Mouse (Mus musculus) lung, postnatal 4 days (tissue): Measurements from ENCODE around the gene Gm10320.

Experiments used
- DNase-seq, 2 experiments: peaks; one replicate each; pipeline ENCODE4 v3.0.0; 2021

Gm10320 gene

DNA sequence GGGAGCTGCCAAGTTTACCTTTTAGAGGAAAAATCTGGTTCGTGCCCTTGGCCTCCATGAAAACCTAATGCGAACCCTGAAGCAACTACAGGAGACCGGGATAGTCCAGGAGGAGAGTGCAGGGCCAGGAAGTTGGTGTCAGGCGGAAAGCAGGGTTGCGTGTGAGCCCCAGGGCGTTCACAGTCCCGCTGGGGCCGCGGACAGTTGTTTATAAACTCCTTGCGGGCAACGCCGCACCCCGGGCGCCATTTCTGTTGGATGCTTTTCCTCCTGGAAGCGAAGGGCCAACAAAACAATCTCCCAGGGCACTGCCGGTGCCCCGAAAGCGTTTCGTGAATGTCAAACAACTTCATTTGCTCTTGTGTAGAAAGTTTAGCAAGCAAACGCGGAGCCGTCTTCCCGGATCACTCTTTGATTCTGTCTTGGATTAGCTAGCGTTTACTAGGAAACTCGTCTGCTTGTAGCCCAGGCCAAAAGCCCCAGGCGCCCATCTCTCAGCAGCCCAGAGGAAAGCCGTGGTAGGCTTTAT is 11.1 kb upstream of the Gm10320 start:
- peak in 1 of 2 experiments; percentile 47 for DNase-seq

DNA sequence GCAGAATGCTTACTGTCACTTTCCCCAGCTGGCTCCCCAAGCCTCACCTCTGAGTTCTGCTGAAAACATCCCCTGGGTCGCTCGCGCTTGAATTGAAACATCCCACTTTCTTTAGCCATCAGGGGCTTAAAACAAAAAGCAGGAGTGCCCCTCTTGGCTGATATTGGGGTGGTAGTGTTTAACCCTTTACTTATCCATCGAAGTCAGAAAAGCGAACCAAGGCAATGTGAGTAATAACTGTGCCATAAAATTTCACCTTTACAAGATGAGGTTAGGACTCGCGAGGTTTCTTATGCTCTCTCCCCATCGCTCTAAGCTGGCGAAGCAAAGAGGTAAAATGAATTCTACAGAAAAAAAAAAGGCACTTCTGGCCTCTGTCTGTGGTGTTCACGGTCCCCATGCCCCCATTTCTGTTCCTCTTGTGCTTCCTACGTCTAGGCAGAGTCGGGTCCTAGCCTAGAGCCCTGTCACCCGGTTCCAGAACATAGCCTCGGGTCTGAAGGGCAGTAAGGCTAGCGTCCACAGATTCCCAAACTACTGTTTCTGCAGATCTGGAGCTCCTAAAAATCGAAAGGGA is 10.5 kb upstream of the Gm10320 start:
- DNase-seq = no peak

DNA sequence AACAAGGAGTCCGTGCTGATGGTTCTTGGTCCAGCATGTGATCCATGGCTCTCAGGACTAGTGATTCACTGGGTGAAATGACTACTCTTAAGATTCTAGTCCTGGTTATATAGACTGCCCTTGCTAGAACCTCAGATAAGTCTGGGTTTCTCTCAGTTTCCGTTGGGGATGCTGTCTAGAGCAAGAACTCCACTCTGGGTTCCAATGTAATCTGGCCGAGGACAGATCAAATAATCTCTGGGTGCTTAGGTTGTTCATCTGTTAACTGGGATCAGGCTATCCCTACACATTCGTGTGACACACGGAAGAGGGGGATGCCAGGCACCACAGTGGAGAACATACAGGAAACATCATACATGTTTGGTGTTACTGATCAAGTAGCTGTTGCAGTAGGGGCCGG is 9.5 kb upstream of the Gm10320 start:
- no peak for DNase-seq

DNA sequence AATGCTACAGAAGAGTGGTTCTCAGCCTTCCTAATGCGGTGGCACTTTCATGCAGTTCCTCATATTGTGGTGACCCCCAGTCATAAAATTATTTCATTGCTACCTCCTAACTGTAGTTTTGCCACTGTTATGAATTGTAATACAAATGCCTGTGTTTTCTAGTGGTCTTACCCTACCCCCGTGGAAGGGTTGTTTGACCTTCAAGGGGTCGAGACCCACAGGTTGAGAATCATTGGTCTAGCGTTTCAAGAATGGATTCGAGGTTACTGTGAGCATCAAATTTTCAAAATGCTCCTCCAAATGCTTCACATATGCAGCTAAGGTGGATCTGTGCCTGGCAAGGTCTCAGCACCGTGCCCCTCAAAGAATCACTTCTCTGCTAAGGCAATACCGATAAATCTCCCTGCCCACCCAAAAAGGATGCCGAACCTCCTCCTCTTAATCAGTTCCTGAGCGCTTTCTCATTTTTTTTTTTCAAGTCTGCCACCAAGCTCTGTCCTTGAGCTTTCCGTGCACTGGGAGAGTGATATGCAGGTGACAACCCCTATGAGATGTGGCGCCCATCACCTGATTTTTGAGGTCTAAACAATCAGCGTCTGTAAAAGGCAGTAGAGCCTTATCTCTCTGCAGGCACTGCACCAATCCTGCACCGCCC is 8.8 kb upstream of the Gm10320 start:
- DNase-seq = no peak

DNA sequence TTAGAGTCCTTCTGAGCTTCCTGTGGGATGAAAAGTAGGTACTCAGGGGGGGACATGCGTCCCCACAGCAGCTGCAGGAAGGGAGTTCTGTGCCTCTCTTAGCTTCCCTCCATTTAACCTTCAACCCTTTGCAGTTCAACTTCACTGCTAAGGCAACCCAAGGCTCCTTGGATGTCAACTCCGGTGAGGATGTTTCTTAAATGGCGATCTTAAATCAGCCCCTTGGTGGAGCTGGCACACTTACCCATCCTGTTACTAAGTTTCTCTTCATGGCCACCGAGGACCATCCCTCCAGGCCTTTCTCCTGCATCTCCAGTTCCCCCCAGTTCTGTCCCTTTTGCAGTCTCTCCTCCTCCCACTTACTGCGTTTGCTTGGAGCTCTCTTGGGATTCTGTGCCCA is 6.8 kb upstream of the Gm10320 start:
- DNase-seq = no peak

DNA sequence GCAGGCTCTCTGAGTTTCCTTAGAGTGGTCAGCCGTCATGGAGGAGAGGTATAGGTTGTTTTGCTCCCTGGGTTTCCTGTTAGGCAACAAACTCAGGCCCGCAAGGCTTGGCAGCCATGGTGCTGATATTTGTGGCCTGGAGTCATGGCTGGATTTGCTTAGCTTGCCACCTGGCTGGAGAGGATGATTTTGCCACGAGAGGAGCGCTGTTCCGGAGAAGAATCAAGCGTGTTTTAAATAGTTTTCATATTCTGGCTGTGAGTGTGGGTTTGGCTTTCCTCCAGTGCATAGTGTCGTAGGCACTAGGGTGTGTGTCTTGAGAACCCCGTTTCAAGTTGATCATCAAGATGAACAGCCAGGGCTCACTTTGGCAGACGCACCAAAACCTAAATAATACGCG is 6.3 kb upstream of the Gm10320 start:
- DNase-seq = no peak

DNA sequence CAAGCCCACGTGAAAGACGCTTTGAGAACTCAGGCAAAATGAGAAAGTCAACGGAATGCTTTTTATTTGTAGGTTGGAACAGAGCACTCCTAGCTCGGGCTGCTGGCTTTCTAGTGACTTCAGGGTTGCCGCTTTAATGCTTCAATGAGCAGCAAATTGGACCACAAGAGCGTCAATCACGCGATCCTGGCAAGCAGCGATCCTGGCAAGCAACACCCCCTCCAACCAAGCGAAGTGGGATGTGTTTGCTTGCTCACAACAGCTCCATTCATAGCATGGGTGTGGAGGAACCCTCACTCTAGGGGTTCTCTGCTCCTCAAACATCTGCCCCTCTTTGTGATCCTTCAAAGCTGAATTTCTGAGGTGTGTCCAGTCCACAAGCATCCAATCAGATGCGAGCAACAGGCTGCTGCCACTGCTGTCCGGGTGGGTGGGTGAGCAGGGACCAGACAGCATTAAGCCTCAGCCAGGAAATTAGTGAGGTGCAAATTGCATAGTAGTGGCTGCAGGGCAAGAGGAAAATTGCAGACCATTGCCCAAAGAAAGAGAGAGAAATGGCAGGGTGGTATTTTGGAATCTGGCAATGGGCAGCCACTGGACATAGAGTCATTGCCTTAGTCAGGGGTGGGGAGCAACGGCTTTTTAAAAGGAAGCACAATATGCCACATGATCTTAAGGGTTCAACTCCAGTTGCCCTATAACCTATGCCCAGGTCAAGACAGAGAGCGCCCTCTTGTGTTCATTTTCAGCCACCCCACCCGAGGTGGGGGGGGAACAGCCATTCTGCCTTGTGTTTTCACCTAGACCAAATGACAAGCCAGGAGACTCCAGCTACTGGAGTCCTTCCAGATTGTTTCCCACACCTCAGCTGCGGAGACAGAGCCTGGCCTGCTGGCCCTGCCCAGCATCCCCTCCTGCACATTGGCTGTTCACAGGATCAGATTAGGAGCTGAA is 5.4 kb upstream of the Gm10320 start:
- peak in 1 of 2 experiments; percentile 16 for DNase-seq

DNA sequence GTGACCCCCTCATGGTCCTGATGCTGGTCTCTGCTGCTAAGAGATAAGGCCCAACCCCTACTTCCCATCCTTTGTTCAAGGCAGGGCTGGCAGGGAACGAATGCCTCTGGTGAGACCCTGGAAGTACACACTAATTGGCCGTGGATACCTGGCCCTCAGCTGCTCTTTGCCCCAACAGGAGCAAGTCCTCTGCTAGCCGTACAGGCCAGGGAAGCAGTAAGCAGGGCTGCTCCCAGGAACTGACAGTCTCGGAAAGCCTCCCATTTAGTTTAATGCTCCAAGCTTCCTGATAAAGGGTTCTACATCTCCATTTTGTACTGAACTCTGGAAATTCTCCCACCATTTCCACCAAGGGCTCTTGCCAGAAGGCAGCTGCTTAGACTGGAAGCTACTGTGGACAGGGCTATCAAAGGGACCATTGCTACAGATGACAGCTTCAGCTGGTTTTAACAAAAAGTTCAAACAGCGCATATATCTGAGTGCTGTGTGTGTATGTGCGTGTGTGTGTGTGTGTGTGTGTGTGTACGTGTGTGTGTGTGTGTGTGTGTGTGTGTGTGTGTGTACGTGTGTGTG is 2.8 kb upstream of the Gm10320 start:
- DNase-seq = no peak

DNA sequence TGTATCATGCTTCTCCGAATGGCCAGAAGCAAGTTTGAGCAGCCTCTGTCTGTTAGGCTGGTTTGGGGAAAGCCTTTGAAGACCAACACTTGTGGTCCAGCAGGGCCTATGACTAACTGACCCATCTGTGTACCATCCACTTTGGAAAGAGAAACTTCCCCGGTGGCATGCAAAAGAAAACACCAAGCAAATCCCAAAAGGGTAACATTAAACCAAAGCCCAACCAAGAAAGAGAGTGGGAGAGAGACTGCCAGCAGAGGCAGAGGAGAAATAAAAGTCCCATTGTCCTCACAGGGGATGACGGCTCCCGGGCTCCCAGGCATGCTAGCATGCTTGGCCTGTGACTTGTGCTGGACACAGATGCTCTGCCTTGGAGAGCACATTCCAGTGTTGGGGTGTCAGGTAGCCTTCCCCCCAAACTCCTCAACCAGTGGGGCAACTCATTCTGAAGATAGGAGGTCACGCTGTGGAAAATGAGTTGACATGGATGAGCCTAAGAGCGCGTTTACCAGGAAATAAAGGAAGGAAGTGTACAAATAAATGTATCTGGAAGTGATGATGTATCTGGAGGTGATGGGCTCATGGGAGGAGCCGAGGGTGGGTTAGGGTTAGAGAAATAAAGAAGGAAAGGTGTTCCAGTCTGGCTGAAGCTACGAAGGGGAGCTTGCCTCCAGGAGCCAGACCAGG is 911 bp upstream of the Gm10320 start:
- no peak for DNase-seq

DNA sequence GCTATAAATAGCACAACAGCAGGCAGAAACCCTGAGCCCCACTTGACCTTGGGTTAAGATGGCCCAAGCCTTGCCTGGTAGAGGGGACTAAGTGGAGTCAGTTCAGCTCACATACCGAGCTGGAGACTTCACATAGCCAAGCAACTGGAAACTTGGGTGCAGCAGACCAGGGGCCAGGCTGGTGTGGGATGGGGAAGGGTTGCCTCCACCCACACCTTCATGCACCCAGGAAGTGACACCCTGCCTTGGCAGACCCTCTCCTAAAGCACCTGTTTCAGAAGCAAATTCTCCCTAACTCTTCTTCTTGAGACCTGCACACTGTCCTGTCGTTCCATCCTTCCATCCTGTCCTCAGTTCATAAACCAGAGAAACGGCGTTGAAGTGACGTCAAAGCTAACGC is 5.1 kb downstream of the Gm10320 start:
- DNase-seq = no peak

DNA sequence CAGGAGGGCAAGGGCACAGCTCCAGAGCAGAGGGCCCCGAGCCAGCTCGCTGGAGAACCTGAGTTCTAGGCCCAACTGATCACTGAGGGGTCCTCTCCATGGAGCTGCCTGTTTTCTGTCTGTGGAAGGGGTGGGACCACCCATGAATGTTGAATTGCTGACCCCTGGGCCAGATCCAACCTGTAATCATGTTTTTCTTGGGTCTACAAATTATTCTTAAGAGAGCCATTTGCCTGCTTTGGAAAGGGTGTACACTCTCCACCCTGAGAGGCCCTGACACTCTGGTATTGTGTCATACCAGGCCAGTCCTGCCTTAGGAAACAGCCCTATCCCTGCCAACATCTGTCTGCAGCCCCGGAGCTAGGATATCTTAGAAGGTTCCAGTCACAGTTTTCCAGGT is 5.6 kb downstream of the Gm10320 start:
- DNase-seq = no peak

DNA sequence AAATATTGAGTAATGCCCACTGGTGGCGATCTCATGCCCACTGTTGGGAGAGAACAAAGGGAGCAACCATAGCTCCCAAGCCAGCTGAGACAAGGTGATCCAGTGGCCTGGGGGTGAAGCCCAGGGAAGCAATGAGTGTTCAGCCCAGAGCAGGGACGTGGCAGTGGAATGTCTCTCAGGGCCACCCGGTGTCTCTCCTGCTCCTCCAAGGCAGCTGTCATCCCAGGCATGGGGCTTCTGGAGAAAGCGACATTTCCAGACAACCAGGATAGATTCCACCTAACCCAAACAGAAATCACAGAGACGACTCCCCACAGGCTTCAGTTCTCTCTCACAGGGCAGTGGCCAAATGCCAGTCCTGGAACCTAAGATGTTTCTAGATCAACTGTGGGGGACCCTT is 6.4 kb downstream of the Gm10320 start:
- DNase-seq = no peak

DNA sequence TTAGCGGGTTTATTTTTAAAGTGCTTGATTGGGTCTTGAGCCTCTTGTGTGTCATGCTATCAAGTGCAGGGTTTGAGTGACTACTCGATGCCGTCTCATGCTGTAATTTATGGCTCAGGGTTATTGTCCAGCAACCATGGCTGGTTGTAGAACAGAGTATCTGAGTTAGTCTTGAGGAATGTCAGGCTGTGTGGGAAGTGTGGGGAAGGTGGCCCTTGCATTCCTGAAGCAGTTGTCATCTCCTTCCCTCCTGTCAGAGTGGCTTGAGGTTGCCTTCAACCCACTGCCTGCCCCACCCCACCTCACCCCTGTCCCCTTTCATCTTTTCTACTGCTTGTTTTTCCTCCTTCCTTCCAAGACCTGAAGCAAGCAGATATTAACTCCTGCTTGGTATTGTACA is 13.8 kb downstream of the Gm10320 start:
- no peak for DNase-seq

DNA sequence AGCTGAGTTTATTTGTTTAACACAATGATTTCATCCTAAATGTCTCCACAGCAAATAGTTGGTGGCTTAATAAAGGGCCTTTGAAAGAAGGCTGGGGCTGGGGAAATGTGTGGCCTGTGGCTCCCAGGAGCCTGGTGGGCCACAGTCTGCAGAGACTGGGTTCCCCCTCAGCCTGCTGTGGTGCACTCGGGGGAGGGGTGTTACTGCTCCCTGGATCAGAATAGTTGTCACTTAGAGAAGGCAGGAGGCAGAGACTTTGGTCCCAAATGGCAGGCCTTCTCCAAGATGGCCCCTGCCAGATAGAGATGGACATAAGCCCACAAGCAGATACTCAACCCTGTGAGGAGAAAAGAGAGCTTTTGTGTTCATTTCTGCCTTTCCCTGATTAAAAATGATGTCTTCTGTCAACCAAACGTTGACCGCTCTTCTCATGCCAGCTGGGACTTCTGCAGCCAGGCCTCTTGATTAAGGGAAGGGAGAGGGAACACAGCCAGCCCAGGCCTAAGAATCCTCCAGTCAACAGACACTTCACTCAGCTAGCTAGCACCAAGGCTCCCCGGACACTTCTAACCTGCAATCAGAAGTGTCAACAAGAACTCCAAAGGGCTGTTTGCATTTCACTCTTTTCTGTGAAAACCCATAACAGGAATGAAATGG is 14.8 kb downstream of the Gm10320 start:
- no peak for DNase-seq

DNA sequence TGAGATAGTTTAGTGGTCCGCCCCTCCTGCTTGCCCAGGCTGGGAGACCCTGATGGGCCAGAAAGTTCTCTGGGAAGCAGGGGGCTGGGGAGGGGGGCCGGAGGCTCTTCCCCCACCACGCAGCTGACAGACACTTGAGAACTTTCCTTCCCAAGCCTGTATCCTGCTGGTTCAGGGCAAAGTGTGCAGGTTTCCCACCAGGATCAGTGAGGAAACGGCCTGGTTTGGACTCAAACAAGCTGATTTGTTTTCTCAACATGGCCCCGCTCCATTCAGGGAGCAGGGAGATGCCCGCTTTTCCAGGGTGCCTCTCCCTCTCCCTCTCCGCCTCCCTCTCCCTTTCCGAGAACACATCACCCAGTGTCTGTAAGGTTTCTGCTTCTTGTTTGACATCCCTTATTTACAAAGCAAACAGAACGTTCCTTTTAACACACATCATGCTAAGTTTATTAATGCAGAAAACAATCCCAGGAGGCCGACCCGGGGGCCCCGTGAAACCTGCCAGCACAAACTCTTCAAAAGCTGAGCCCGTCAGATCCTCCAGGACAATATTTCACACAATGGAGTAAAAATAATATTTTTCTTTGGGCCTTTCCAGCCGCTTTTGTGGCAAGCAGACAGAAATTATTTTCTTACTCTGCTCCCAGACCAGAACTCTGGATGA is 15.5 kb downstream of the Gm10320 start:
- DNase-seq = no peak

DNA sequence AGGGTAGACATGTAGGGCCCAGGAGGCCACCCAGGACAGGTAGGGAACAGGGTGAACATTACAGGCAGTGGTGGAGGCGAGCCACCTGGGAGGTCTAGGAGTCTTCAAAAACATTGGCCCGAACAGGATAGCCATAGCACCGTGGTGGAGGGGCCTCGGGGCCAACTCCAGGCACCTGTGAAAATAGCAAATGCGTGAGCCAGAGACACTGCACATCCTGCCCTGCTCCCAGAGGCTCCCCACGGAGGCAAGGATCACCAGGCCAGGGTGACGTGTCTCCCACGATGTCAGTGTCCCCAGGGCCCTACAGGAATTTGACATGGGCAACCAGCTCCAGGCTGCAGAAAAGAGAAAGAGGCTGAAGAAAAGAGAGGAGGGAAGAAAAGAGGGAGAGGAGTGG is 16.1 kb downstream of the Gm10320 start:
- DNase-seq = no peak

DNA sequence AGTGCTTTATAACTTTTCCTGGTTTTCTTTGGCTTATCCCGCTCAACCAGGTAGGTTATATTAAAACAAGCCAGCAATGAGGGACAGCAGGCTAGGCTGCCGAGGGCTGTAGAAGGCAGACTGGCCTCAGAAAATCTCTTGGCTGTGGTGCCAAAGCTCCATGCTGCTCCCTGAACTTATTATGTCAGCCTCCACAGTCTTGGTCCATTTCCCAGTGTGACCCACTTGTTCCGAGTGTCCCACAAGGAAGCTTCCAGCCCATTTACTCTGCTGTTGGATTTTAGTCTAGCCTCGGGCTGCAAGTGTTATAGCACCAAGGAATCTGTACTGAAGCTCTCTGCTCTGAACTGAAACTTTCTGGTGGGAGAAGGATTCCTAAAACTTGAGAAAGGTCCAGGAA is 18.8 kb downstream of the Gm10320 start:
- DNase-seq = no peak

DNA sequence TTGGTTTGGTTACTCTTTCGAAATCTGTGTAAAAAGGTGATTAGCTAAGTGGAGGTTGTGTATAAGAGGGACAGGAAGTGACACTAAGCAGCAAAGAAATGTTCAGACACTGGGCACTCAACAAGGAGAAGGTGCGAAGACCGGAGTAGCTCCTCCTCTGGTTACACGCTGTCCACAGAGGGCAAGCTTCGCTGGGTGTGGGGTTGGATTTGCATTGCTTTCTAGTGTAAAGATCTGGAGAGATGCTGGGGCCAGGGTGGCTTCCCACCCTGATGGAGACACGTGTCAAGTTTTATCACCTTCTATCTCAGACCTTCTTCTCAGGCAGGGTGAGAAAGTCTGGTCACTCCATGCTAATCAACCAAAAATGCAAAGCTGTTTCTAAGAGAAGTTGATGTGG is 20.0 kb downstream of the Gm10320 start:
- no peak for DNase-seq

DNA sequence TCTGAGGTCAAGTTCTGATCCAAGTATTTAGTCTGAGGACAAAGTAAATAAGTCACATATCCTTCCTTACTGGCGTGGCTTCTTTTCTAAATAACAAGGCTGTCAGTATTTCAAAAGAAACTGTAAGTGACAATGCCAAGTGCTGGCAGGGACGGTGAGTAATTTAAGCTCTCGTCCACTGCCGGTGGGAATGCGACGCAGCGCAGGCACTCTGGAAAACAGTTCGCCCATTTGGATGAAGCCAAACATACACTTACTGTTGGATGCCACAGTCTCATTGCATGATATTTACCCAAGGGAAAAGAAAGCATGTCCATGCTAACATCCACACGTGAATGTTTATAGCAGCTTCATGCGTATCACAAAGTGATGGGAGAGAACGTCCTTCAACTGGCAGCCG is 21.5 kb downstream of the Gm10320 start:
- DNase-seq = no peak

DNA sequence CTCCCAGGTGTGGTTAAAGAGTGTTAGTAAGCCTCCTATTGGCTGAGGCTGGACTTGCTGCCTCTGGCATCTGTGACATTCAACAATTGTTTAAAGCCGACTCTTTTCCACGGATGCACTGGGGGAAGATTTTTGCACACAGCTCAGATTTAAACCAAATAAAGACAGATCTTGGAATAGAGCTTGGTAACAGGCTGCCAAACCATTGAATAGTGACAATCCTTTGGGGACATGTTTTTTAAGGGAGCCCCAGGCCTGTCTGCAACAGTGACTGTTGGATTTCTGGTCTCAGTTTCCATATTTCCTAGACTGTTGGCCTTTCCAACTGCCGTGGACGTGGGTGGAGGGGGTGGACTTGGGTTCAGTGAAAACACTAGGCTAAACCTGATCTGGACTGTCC is 21.9 kb downstream of the Gm10320 start:
- DNase-seq = no peak

DNA sequence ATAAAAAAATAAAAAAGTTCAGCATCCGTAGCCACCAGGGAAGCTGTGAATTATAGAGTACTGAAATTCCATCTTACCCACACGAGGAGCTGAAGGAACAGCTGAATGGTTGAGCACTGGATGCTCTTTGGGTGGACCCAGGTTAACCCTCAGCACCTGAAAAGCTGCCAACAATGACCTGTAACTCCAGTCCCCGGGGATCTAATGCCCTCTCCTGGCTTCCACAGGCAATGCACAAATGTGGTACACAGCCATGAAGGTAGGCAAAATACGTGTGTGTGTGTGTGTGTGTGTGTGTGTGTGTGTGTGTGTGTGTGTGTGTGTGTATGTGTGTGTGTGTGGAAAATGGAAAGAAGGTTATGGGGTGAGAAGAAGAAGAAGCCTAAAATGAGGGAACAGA is 30.3 kb downstream of the Gm10320 start:
- DNase-seq = no peak

DNA sequence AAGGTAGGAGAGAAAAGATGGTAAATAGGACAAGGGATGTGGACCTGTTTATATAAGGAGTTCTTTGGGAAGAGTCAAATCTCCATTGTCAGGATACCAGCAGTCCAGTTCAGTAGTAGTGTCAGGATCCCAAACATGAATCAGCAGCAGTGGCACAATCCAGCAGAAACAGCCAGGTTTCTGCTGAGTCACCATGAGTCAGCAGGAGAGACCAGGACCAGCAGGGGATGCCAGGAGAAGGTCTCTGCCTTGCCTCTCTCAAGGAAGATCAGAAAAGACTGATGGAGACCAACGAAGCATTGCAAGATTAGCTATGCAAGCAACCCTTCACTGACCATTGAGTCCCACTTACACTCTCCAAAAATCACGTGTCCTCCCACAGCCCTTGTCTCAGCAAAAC is 35.4 kb downstream of the Gm10320 start:
- no peak for DNase-seq
